Mouse (Mus musculus): ENCODE measurements at regions not wholly inside any gene's neighbourhood (a gene's known extent, or its start where the extent isn't known, plus 50 kb on each side); places are given as distances from the start of the nearest gene placed in this dataset.

- DNase-seq (ENCODE audit: low read depth in 2 of 2, low spot score in 2 of 2): no peak
Observed at GRCm38 (mm10) chr1:62872771-62873170, 169.7 kb downstream of the Nrp2 start.

GRCm38 (mm10) chr1:62875631-62876030 lies 172.5 kb downstream of the Nrp2 start:
- DNase-seq (ENCODE audit: low read depth in 2 of 2, low spot score in 2 of 2): peak; percentile 53 to 54

- peak in 1 of 2 experiments; percentile 13 for DNase-seq (ENCODE audit: low read depth in 2 of 2, low spot score in 2 of 2)
Observed at GRCm38 (mm10) chr1:62876685-62877084, 173.6 kb downstream of the Nrp2 start.

- DNase-seq (ENCODE audit: low read depth in 2 of 2, low spot score in 2 of 2): no peak
Observed at GRCm38 (mm10) chr1:62880882-62881291, 177.8 kb downstream of the Nrp2 start.

DNA sequence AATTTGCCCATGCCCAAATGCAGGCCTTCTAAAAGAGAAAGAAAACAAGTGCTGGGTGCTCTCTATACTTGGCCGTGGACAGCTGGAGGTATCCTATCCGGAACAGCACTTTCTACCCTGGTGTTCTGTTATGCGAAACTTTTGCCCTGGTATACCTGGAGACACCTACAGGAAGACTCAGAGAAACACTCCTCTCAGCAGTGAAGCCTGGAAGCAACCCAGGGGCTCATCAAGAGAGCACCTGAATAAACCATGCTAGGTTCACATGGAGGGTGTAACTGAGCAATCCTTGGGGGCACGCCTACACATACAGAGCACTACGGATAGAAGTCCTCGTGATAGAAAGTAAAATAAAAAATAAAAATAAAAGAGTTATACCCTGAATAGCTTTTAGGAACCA lies 178.4 kb downstream of the Nrp2 start:
- no peak for DNase-seq (ENCODE audit: low read depth in 2 of 2, low spot score in 2 of 2)

DNA sequence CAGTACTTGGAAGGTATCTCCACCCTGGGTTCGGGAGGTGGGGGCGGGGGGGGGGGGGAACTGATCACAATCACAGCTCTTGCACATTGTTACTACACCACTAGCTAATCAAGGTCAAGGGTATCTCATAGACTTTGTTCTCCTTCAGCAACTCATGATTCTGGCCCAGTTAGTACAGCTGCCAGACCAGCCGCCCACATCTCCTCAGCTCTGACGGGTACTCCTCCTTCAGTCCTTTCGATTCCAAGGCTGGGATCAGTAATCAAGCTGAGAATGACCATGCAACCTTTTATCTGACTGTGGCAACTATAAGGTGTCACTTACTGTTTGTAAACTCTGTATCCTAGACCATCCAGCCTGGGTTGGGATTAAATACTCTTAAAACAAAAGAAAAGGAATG lies 178.9 kb downstream of the Nrp2 start:
- DNase-seq (ENCODE audit: low read depth in 2 of 2, low spot score in 2 of 2): no peak

DNA sequence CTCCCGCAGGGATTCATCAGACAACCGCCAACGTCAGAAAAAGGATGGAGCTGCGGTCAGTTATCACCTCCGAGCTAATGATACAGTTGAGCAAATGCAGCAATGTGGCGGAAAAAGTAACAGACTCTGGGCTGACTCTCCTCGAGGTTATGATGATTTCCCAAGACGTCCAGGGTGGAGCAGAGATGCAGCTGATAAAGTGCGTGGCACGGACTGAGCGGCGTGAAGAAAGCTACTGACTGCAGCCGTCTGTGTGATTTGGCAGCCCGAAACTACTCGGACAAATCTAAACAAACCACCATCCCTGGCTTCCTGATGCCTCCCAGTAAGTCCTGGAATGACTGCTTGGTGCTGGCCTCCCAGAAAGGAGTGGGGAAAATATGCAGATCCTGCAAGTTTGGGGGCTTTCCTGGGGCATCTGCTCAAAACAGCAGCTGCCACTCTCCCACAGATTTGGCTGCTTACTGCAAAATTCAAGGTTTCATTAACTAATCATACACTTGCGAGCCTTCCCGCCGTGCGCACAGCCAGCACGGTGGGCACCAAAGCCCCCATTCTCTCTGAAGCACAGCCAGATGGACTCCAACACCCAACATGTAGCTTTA lies 181.9 kb downstream of the Nrp2 start:
- DNase-seq (ENCODE audit: low read depth in 2 of 2, low spot score in 2 of 2): no peak

DNA sequence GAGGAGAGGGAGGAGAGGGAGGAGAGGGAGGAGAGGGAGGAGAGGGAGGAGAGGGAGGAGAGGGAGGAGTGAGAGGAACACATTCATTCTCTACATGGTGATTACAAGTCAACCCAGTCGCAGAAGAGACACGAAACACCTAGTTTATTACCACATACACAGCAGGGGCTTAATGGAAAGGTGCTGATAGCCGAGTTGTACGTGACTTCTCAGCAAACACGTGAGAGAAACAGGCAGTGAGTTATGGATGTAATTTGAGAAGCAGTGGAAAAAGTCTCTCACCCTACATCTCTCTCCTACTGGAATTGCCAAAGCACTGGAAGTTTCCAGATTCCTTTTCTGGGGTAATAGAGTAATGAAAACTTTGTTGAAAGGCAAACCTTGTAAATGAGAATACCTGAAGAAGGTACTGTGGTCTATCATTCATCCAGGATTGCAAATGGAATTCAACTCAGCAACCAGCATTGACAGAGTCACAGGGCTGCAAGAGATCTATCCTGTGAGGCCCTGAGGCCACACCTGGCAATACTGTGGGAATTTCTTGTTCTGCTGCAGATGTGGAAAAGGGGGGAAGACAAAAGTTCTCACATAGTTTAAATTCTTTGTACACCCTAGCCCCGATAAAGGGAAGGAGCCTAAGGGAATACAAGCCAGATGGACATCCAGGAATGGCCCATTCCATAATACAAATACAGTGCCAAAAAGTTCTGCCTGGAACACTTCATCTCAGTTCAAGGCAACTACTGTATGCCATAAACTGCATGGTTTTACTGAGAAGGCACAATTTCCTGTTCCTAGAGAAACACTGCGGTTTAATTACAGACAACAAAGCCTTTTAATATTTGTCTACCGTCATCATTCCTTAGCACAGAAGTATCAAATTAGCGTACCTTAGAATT lies 184.7 kb downstream of the Nrp2 start:
- no peak for DNase-seq (ENCODE audit: low read depth in 2 of 2, low spot score in 2 of 2)

DNA sequence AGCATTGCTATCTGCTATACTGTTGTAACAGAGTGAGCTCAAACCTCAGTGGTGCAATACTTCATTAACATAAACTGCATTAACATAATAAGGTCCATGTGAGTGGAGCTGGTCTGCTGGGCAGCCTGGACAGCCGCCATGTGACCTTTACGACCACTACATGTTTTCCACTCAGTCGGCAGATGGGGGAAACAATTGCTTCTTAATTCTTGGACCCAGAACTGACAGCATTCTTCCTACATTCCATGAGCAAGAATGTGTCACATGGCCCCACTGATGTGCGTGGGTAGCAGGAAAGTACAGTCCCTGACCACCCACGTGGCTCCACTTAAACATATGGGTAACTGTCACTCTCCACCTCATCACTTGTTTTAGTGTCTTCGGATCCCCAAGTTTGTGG lies 198.3 kb downstream of the Nrp2 start:
- no peak for DNase-seq (ENCODE audit: low read depth in 2 of 2, low spot score in 2 of 2)

DNA sequence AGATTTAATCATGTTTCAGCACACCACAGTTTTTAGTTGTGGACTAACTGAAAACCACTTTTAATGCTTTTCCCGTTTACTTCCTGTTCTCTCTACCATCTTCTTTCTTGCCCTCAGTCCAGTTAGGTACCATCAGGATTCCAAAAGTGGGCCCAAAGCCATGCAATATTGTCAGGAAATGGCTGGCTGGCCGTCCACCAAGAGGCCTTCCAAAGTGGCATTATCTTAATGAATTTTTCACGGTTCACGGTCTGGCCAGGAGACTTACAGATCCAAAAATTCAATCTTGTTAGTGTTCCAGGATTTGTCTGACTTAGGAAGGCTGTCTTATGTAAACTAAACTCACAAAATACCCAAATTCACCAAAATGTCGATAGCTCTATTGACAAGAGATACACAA lies 198.8 kb downstream of the Nrp2 start:
- DNase-seq (ENCODE audit: low read depth in 2 of 2, low spot score in 2 of 2): no peak

GRCm38 (mm10) chr1:62902931-62903453 lies 199.9 kb downstream of the Nrp2 start:
- no peak for DNase-seq (ENCODE audit: low read depth in 2 of 2, low spot score in 2 of 2)

GRCm38 (mm10) chr1:62905739-62906138 lies 202.7 kb downstream of the Nrp2 start:
- DNase-seq (ENCODE audit: low read depth in 2 of 2, low spot score in 2 of 2): no peak

DNA sequence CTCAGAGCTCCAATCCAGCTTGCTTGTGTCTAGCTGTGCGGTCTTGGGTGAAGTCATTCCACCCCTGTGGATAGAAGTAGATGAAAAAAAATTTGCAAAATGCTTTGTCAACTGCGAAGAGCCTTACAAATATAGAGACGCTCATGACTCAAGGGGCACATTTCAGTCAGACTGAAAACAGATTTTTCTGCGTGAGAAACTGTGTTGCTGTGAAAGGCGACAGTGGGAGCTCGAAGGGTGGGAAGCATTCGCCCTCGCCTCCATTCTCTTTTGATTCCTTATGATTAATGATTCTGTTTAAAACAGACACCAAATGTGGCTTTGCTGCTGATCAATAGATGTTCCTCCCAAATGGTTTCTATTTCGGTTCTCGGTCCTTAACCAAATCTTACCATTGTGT lies 204.2 kb downstream of the Nrp2 start:
- no peak for DNase-seq (ENCODE audit: low read depth in 2 of 2, low spot score in 2 of 2)
